Mouse (Mus musculus) ES-Bruce4 (cell line): Measurements from ENCODE around the gene Tmem132d.

Source experiments
- CTCF ChIP-seq: IDR thresholded peaks from one replicate; pipeline ENCODE4 v1.8.1; 2011; ENCODE audit warnings: low read depth, low read length
- POLR2A ChIP-seq: IDR thresholded peaks from one replicate; pipeline ENCODE4 v1.8.1; 2011; ENCODE audit warnings: low read length; ENCODE audit not compliant: insufficient read depth

GRCm38 (mm10) chr5:128405071-128405470, 27.8 kb downstream of the Tmem132d start:
- no peak for TF ChIP-seq CTCF
- no peak for TF ChIP-seq POLR2A
